Mouse (Mus musculus) MEL (cell line): Measurements from ENCODE around the gene Taar9.
"Not testable (repeated sequence)": the region's sequence is repeated elsewhere in the genome, so short reads cannot be mapped to it uniquely, and the experiment has no call there.

Experiments used
- CTCF ChIP-seq, 3 experiments: IDR thresholded peaks in 2 of 3; conservative IDR thresholded peaks in 1 of 3; 2 replicates each; pipeline ENCODE4 v1.5.1; 2011 to 2012; ENCODE audit warnings: low read length in 3 of 3, low read depth in 2 of 3, mild to moderate bottlenecking in 2 of 3, improper control_type of control experiment in 1 of 3, inconsistent platforms in 1 of 3, mixed read lengths in 1 of 3, moderate library complexity in 1 of 3; ENCODE audit not compliant: control insufficient read depth in 1 of 3, insufficient read depth in 1 of 3, poor library complexity in 1 of 3, severe bottlenecking in 1 of 3
- ELF1 ChIP-seq: IDR thresholded peaks from 2 replicates; pipeline ENCODE4 v1.6.1; 2014; ENCODE audit warnings: low read depth, mild to moderate bottlenecking, inconsistent platforms, low read length, improper control_type of control experiment, moderate library complexity
- GATA1 ChIP-seq: IDR thresholded peaks from 2 replicates; pipeline ENCODE4 v1.6.1; 2011; ENCODE audit warnings: low read depth, low read length, improper control_type of control experiment
- KAT2A ChIP-seq: conservative IDR thresholded peaks from 2 replicates; pipeline ENCODE4 v1.6.1; 2012; ENCODE audit warnings: low read depth, low read length, improper control_type of control experiment, inconsistent platforms
- MAFK ChIP-seq: IDR thresholded peaks from 2 replicates; pipeline ENCODE4 v1.6.1; 2011; ENCODE audit warnings: low read depth, mild to moderate bottlenecking, low read length, improper control_type of control experiment, borderline replicate concordance
- MAZ ChIP-seq: IDR thresholded peaks from 2 replicates; pipeline ENCODE4 v1.6.1; 2012; ENCODE audit warnings: low read depth, mild to moderate bottlenecking, inconsistent platforms, low read length, improper control_type of control experiment
- NELFE ChIP-seq: IDR thresholded peaks from 2 replicates; pipeline ENCODE4 v1.6.1; 2011; ENCODE audit warnings: low read depth, low read length, improper control_type of control experiment
- POLR2A ChIP-seq, 2 experiments: IDR thresholded peaks; 2 replicates each; pipeline ENCODE4 v1.6.1; 2011 to 2012; ENCODE audit warnings: low read length in 2 of 2, mild to moderate bottlenecking in 2 of 2, control low read depth in 1 of 2, improper control_type of control experiment in 1 of 2, low read depth in 1 of 2, moderate library complexity in 1 of 2; ENCODE audit not compliant: control insufficient read depth in 1 of 2, insufficient read depth in 1 of 2, poor library complexity in 1 of 2
- POLR2AphosphoS2 ChIP-seq: IDR thresholded peaks from 2 replicates; pipeline ENCODE4 v1.6.1; 2011; ENCODE audit warnings: low read length, improper control_type of control experiment
- SMC3 ChIP-seq: IDR thresholded peaks from 2 replicates; pipeline ENCODE4 v1.6.1; 2011; ENCODE audit warnings: low read depth, low read length, improper control_type of control experiment
- TAL1 ChIP-seq: IDR thresholded peaks from 2 replicates; pipeline ENCODE4 v1.6.1; 2012; ENCODE audit warnings: mild to moderate bottlenecking, inconsistent platforms, low read length, moderate library complexity, mixed read lengths
- USF1 ChIP-seq: IDR thresholded peaks from 2 replicates; pipeline ENCODE4 v1.6.1; 2014; ENCODE audit warnings: low read depth, mild to moderate bottlenecking, inconsistent platforms, low read length, improper control_type of control experiment, moderate library complexity
- ZC3H11A ChIP-seq: IDR thresholded peaks from 2 replicates; pipeline ENCODE4 v1.6.1; 2012; ENCODE audit warnings: low read depth, mild to moderate bottlenecking, inconsistent platforms, low read length, improper control_type of control experiment
- ZNF384 ChIP-seq: IDR thresholded peaks from 2 replicates; pipeline ENCODE4 v1.6.1; 2012; ENCODE audit warnings: low read depth, mild to moderate bottlenecking, inconsistent platforms, low read length, improper control_type of control experiment

DNA sequence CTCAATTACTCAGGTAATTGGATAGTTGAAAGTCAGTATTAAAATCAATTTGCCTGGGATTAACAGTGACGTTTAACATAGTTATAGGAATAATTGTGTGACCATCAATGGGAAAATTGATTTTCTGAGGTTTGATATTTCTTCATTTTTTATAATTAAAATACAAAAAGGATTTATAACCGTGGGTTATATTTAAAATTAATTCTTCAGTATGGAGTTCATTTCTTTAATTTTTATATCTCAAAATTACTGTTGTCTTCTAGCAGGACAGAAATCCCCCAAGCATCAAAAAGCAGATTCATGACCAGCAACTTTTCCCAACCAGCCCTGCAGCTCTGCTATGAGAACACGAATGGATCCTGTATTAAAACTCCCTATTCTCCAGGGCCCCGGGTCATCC lies 33.1 kb downstream of the Taar9 start, which contains the start of gene Taar8a:
- TF ChIP-seq CTCF (IDR thresholded peaks at IDR 0.05 in 2 of 3, conservative IDR thresholded peaks at IDR 0.05 in 1 of 3; ENCODE audit: control insufficient read depth in 1 of 3, insufficient read depth in 1 of 3, low read depth in 2 of 3, low read length in 3 of 3, poor library complexity in 1 of 3, severe bottlenecking in 1 of 3); TAL1; MAZ; SMC3; KAT2A; USF1; MAFK; GATA1; ELF1; ZNF384; NELFE; POLR2AphosphoS2; POLR2A (IDR thresholded peaks at IDR 0.05; ENCODE audit: control insufficient read depth in 1 of 2, insufficient read depth in 1 of 2, low read depth in 1 of 2, low read length in 2 of 2, poor library complexity in 1 of 2); ZC3H11A: not testable (repeated sequence)
